Mouse (Mus musculus): ENCODE data around the gene Clns1a.

Clns1a gene

DNA sequence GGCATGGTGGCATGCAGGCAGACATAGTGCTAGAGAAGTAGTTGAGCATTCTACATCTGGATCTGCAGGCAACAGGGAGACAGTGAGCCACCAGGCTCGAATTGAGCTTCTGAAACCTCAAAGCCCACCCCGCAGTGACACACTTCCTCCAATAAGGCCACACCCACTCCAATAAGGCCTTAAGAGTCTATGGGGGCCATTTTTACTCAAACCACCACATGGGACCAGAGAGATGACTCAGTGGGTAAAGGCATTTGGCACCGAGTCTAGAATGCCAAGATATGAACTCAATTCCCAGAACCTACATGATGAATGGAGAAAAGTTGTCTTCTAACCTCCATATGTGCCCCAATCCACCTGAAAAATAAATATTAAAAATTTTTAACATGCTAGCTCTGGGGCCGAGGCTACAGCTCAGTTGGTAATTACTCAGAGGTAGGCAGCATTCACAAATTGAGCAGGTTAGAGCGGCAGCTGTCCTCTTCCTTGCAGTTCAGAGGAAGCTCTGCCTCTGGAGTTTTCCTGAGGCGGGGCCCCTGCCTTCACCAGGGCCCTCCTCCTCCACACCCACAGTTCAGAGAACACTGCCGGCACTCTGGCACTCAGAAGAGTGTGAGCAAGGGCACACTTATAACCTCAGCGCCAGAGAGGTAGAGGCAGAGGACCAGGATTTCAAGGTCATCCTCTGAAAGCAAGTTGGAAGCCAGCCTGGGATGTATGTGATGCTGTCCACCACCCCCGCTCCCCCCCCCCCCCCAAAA, 70.2 kb downstream of the Clns1a start:
- DNase-seq (ENCODE audit: low read depth): peak; percentile 66

DNA sequence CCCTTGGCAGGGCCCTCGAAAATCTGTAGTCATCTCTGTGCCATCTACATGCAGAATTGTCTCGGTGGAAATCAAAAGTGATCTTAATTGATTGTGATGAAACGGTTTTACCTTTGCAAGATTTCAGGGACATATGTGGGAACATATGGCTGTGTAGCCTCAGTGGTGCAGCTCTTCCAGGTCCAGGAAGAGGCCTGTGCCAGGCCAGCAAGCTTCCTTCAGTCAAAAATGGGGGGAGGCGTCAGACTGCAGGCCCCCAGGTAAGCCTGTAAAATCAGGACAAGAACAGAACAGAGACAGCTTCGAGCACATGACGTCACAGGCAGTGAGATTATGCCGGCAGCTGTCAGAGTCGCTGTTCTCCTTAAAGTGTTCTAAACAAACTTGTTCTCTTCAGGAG, 71.4 kb downstream of the Clns1a start:
- no peak for DNase-seq (ENCODE audit: low read depth)

DNA sequence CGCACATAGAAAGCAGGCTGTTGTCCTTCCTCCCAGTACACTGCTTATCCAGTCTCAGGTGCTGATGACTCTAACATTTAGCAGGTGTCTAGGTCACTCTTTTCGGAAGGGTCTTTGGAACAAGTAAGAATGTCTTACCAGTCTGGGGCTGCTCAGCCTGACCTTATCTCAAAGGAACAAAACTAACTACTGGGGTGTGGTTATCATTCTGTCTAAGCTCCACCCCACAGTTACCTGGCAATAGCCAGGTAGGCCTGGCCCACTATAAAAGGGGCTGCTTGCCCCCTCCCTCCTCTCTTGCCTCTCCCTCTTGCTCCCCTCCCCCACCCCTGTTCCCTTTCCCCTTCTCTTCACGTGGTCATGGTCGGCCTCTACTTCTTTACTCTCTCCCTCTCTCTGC, 72.6 kb downstream of the Clns1a start:
- no peak for DNase-seq (ENCODE audit: low read depth)
